Mouse (Mus musculus): ENCODE measurements around the gene Uqcrfs1.

Uqcrfs1 gene

DNA sequence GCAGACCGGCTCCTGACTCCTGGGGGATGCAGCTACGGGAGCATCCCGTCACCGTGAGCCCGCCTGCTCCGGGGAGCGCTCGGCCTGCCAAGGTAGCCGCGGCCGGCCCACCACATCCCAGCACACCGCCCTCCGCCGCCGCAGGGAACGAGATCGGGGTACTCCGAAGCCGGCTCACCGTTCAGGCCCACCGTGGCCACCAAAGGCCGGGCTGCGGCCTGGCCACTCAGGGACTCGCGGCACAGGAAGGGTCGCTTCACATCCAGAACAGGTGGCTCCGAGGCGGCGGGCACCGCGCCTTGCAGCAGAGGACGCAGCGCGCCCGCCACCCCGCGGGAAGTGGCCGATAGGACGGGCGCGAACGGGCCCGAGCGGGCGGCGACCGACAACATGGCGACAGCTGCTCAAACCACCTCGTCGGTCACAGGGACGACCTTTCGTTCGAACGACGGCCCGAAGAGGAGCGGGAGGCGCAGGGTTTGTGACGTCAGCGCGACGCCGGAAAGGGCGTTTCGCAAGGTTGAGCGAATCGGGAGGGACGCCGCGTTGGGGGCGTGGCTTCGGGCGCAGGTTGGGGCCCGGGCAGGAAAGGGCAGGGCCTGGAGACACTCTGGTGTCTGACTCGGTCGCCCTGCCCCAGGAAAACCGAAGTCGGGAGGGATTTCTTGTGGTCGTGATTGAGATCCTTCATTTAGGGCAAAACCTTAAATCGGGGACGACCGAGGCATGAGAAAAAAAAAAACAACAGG is at the start of gene Uqcrfs1:
Gene Uqcrfs1, minus strand, starts transcription at position 507 of the 749 bp plus-strand sequence.
- peak; percentile 94 to 96 for DNase-seq (ENCODE audit: low spot score in 2 of 2)

DNA sequence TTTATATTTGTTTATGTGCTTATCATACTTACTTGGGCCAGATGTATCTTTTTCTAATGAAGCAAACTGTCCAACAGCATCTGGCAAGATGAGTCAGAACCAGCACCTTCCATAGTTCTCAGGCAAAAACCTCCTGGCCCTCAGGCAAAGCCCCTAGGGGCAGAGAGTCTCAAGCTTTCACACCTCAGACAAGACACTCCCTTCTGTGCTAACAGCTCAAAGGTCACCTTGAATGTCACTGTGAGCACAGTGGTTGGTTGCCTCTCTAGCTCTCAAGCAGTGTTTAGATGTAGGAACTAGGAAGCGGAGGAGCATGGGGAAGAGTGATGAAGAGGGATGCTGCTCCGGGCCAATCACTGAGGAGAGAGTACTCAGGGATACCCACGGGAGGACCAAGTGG is 40.6 kb upstream of the Uqcrfs1 start:
- no peak for DNase-seq (ENCODE audit: low spot score in 2 of 2)

DNA sequence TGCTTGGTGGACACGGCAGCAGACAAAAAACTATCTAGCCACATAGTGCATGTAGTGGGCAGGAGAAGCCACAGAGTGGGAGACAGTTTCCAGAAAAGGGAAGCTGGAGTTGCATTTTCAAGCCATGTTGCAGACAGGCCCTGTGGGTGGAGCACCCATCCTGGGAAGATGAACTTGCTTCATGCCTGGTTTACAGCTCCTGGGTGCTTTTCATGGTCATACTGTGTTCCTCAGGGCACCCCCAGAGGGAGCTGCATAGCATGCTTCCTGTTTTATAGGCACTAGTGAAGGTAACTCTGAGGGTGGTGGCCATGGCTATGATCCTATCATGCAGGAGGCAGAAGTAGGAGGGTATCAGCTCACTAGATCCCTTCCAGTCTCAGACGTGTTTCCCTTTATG is 37.4 kb upstream of the Uqcrfs1 start:
- DNase-seq (ENCODE audit: low spot score in 2 of 2) = peak; percentile 5 to 12

DNA sequence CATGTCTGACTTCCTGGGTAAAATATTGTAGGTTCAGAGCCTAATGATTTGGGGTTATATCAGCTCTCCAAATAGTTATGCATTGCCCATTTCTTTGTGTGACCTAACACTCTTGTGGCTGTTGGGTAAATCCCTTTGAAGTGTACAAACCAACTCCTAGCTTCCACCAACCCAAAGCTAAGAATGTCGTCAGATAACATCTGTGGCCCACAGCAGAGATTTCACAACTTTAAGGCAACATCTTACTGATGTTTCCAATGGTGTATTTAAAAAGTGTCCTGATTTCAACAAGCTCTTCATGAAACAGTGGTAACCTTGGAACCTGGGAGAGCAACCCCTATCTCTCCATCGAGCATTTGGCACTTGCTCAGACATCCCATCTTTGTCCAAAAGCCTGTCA is 33.6 kb upstream of the Uqcrfs1 start:
- no peak for DNase-seq (ENCODE audit: low spot score in 2 of 2)

DNA sequence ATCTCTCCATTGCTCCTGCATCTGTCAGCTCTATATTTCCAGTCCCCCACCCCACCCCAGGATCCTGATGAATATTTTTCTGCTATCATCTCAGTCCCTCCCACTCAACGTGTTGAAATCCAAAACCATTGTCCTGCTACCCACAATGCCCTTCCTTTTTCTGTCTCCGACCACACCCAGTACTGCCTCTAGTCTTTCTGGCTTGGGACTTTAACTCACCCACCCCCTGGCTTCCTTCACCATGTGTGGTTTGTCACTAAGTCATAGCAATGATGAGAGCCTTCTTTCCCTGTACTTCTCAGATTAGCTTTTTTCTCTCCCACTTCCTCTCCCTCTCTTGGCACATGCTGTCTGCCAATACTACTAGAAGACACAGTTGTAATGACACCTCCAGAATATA is 31.7 kb upstream of the Uqcrfs1 start:
- DNase-seq (ENCODE audit: low spot score in 2 of 2) = no peak

DNA sequence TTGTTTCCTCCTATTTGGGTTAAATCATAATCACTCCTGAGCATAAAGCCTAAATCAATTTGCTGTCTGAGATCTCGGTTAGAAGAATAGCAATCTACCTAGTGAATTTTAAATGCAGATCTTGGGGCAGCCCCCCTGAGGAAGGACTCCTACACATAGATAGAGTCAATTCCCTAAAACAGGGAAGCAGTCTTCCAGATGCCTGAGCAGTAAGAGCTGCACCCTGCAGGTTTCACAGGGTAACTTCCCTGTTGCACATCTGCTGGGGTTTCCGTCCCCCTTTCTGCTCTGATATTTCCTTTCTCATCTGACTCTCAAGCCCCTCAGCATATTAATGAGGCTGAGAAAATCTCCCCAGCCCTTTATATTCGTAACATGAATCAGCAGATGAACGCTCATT is 27.8 kb upstream of the Uqcrfs1 start:
- DNase-seq (ENCODE audit: low spot score in 2 of 2) = no peak

DNA sequence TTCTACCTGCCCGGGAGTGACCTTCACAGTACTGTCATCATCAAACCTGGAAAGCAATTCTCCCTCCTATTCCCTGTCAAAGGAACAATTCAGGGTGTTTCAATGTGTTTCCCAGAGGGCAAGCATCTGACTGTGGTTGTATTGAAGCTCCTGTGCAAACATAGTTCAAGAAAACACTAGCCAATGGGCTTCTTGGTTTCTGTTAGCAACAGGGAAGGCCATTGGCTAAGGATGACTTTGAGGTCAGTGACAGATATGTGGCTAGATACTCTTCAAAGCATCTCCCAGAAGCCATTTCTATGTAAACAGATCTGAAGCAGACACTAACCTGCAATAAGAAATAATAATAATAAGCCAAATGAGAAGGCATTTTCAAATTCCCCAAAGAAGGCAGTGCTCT is 25.0 kb upstream of the Uqcrfs1 start:
- DNase-seq (ENCODE audit: low spot score in 2 of 2) = no peak

DNA sequence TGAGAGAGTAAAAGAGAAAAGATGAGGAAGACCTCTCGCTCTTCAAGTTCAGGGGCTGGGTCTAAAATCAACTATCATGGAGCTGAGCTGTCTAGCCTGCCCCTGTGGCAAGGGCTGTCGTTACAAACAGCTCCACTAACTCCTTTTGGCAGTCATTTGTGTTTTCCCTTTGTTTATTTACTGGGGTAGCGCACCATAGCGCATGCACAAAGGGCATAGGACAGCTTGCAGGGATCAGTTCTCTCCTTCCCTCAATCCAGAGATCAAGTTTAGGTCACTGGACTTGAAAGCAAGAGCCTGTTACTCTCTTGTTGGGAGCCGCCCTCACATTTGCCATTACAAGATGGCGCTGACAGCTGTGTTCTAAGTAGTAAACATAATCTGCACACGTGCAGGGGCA is 22.4 kb upstream of the Uqcrfs1 start:
- DNase-seq (ENCODE audit: low spot score in 2 of 2) = no peak

DNA sequence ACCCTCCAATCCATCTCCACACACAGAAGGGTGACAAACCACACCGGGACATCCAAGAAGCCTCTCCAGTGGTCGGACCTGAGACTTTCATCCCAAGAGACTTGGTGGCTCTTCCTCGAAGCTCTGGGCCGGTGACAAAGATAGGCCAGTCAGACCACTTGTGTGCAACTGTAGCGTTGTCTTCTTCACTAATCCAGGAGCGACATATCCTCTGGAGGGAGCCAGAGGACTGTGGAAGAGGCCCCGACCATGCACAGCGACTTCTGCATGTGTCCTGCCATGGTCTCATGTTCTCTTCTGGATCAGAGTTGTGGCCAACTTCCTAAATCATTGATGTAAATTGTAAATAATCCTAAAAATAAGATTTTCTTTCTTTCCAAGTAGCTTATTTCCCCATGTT is 21.6 kb upstream of the Uqcrfs1 start:
- peak in 1 of 2 experiments; percentile 13 for DNase-seq (ENCODE audit: low spot score in 2 of 2)

DNA sequence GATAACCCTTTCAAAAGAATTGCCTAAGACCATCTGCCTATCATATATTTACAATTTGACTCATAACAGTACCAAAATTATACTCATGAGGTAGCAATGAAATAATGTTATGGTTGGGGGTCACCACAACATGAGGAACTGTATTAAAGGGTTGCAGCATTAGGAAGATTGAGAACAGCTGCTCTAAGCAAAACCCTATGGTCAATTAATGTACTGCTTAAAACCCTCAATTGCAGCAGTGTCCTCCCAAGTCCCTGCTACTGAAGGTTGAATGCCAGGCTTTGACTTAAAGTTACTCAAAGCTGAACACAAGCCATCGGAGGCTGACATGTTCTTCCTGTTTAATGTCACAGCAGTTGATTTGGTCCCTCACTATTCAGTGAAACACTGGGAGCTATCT is 15.4 kb upstream of the Uqcrfs1 start:
- no peak for DNase-seq (ENCODE audit: low spot score in 2 of 2)

DNA sequence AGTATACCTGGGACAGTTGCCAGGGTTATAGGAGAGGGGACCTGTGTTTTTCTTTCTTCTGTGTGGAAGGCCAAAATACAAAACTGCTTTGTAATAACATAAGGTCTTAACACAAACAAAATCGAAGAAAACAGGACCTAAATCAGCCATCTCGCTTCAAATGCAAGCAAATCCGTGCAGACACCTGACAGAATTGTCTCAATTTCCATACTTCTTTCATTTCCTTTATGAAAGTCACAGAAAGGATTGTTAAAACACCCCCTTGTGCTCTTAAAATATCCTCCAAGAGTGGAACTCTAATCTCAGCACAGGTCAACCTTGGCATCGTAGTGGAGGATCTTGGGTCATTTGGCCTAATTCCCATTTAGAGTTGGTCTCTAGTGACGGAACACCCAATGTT is 14.9 kb upstream of the Uqcrfs1 start:
- no peak for DNase-seq (ENCODE audit: low spot score in 2 of 2)

DNA sequence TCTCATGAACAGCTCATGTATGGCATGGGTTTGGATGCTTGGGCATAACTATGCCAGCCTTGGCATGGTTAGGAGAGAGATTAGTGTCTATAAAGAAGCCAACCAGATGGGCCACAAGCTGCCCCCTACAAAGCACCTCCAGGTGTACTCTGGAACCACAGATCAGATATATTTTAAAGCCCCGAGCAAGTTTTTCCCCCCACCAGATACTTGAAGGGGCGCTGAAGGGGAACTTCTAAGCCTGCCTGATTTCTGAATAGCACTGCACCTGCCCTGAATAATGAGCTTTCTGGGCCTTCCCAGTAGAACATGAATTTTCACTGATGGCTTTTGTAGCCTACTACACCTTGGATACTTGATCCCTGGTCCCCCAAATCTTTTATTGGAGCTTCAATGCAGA is 12.6 kb upstream of the Uqcrfs1 start:
- DNase-seq (ENCODE audit: low spot score in 2 of 2) = no peak

DNA sequence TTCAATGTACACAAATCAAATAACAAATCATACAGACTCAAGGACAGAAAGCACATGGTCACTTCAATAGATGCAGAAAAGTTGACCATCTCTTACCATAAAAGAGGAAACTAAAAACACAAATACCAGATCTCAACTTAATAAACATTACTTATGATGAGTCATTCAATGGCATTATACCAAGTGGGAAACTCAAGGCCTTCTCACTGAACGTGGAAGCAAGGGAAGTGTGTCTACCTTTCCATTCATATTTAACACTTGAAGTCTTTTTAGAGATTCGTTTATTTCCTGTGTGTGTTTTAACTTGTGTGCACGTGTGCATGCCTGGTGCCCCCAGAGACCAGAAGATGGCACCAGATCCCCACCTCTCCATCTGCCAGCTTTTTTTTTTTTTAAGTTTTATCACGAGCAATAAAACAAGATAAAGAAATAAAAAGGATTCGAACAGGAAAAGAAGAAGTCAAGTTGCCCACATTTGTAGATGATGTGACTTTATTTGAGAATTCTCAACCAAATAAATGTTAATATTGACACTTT is 8.0 kb upstream of the Uqcrfs1 start:
- DNase-seq (ENCODE audit: low spot score in 2 of 2) = no peak

DNA sequence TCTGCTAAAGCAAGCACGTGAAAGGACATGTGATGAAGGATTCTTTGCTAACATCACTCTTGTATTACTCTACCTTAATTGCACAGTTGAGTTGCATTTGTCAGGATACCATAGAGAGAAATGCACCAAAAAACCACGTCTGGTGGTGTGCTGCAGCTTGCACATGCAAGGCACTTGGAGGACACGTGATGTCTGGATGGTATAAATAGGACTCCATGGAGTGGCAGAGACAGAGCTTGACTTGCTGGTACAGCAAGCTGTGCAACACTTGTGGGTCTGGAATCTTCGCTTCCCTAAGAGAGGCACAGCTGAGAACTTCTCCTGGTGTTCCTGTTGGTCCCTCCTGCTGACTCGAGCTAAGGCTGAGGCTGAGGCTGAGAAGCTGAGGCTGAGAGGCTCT is 4.2 kb upstream of the Uqcrfs1 start:
- DNase-seq (ENCODE audit: low spot score in 2 of 2) = no peak

DNA sequence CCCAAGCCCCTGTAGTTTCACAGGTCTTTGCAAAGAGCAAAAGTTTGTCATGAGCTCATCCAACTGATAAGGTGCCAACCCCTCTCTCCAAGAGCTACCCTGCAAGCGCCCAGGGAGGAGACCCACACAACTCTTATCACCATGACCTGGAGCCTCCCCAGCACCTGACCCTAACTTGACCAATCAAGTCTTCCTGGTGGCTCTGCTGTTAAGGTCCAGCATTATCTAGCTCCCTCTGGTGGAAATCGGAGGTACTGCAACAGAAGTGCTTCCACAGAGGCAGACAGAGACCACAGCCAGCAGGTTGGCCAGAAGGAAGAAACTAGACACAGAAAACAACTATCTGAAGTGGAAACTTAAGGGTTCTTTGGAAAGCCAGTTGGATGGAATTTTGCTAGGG is 3.7 kb upstream of the Uqcrfs1 start:
- peak; percentile 70 to 82 for DNase-seq (ENCODE audit: low spot score in 2 of 2)

DNA sequence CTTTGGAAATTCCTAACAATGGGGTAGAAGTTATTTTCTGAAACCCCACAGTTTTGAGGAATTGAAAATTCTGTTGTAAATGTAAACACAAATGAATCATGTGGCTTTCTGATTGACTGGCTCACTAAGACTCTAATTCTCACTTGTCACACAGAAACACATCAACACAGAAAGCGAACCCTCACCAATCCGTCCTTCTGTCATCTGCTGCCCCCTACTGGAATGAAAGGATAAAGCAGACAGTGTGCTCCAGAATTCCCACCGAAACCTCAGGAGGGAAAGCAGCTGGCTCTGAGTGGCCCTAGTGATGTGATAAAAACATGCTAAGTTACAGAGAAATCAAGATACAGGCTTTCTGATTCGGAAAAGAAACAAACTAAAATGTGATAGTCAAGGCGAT is 14.4 kb downstream of the Uqcrfs1 start:
- peak in 1 of 2 experiments; percentile 49 for DNase-seq (ENCODE audit: low spot score in 2 of 2)

DNA sequence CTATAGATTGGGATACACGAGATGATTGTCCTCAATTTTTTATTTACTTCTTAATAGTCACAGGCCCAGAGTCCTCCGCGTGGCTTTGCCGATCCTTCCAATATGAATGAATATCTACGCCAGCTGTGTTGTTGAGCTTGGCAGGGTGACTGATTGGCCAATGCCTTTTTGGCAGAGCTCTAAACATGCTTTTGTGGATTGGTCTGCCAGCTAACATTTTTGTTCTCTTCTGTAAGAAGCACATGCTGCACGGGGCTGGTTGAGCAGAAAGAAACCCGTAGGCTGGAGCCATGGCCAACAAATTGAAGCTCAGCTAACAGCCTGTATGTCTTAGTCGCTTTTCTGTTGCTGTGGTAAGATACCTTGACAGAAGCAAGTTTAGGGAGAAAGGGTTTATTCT is 20.2 kb downstream of the Uqcrfs1 start:
- DNase-seq (ENCODE audit: low spot score in 2 of 2) = peak; percentile 72 to 74

DNA sequence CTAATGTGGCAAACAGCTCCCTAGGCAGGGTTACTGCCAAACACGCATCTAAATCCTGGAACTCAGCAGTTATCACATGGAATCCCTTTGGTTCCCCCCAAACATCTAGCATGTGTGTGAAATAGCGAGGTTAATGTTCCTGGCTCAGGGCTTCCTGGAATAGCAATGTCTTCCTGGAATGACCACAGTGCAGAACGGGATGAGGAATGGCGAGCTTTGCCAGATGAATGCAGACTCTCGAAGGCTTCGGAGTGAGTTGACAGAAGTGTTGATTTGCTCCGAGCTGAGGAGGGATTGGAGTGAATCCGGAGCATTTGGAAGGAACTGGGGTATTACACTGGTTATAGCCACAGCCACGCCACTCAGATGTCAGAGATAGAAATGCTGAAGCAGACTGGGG is 21.2 kb downstream of the Uqcrfs1 start:
- peak; percentile 54 to 58 for DNase-seq (ENCODE audit: low spot score in 2 of 2)

DNA sequence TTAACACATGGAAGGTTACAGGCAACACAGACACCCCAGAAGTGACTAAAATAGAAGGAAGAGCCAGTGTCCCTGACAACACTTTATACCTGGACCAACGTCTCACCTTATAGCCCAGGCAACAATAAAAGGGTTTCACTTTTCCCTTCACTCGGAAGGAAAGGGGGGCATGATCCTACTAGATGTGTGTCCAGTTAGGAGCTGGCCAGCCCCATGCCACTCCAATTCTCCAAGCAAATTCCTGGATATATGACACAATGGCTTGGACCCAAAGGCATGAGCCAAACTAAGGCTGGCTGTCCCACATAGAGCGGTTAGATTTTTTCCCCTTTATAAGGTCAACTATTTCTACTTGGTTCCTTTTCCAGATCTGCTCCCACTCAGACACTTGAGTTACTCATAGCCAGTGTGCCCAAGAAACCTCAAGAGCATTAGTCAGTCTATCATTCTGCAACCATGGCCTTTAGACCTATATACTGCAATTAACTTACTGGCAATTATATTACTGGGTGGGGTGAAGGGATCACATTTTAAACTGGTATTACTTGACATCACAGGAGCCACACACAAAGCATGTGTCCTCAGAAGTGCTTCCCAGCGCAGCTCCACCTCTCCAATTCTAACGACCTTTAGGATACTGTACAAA is 21.8 kb downstream of the Uqcrfs1 start:
- no peak for DNase-seq (ENCODE audit: low spot score in 2 of 2)

DNA sequence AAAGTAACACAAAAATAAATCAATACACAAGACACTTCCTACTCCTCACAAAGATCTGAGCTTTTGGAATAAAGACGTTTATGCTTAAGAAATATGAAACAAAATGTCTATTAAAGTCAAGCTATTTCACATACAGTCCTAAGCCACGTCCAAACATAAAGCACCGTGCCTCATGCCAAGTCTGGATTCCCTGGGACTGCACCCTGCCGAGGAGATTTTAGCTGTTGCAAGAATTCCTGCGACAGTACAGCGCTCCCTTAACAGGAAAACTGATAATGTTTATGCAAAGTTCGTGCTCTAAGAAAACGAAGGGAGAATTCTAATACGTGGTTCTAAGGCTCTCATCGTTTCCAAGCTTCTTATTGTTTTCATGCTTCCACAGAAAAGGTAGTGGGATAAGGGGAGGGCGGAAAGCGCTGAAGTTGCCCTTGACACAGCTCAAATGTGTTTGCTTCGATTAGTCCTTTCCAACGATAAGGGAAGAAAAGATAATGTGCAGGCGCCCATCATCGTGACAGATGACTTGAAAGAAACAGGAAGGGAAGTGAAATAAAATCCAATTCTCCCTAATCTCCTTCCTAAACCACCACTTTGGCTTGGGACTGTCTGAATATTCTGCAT is 23.8 kb downstream of the Uqcrfs1 start:
- DNase-seq (ENCODE audit: low spot score in 2 of 2) = no peak

DNA sequence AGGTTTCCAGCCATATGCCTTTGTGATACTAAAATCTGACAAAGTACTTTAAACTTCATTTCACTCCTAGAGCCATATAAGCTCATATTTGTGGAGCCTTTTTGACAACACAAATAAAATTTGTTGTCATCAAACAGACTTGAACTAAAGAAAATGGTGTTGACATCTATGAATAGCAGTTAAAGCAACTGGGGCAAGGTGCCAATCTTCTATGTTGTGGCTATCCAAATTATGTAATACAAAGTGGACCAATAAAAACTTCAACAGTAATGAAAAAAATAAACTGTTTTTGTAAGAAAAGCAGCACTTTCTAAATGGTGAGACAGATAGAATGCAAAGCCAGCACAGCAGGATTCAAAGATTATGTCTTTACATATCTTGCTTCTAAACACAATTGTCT is 27.0 kb downstream of the Uqcrfs1 start:
- no peak for DNase-seq (ENCODE audit: low spot score in 2 of 2)

DNA sequence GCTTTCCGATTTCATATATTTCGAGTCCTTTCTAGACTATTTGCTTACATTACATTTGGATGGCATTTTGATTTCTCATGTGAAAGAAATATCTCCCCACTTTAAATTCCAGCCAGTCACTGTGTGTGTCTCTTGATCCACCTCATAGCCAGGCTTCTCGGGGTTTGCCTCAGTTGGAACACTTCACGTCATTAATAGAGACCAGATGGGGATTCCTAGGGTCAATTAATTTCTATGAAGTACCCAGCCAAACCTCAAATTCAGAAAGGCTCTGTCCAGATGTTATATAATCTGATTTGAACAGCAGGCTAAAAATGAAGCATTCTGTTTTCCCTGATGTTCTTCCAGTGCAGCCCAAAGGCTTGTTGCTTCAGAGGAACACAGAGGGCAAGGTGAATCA is 37.5 kb downstream of the Uqcrfs1 start:
- no peak for DNase-seq (ENCODE audit: low spot score in 2 of 2)

DNA sequence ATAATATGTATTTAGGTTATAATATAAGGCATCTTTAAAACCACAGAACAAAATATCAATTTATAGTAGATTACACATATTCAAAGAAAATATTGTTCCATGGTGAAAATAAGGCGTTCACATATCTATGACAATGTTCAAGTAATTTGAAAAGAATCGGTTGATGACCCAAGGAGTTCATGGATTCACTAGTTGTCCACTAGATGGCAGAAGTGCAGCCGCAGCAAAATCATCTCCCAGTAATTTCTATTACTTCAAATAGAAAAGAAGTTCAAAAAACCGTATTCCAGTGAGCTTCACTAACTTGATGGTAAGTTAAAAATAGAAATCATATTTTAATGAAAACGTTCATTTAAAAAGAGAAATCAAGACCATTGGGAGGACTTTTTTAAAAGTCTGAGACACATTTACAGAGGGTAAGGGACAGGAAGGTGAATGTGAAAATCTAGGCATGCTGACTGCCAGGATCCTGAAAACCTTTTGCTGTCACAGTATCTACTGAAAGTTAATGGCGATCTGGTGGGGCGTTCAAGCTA is 43.2 kb downstream of the Uqcrfs1 start:
- DNase-seq (ENCODE audit: low spot score in 2 of 2) = no peak
